Mouse (Mus musculus): ENCODE results near the gene Cntn4. TPM values are rescaled to one million over a fixed set of nuclear protein-coding genes. Genes with fewer than 3 reads are reported as not detected.

Cntn4 gene
- polyA plus RNA-seq, 1 experiment from 2014 or later: 32.1 TPM

DNA sequence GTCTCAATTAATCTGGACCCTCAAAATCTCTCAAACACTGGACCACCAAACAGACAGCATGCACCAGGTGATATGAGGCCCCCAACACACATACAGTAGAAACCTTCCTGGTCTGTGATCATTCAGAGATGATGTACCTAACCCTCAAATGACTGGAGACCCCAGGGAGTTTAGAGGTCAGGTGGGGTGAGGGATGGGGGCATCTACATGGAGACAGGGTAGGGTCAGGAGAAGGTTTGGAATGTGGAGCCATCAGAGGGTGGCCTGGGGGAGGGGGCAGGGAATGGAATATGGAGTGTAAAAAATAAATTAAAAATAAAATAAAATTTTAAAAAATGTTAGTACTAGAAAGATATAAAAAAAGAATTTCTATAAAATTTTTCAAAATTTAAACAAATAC, 157.6 kb downstream of the Cntn4 start:
- no peaks in the 10 kb centered on the region for H3K27me3 ChIP-seq (replicated peaks)
- no peak overlapping the region for H3K27ac ChIP-seq
- H3K36me3 ChIP-seq (replicated peaks): no peaks in the 10 kb centered on the region
- no peak overlapping the region for H3K4me2 ChIP-seq
- ATAC-seq (replicated peaks): no peak
- no peaks in the 10 kb centered on the region for H3K9me3 ChIP-seq
- no peak overlapping the region for H3K4me3 ChIP-seq
- no peak overlapping the region for H3K9ac ChIP-seq
- no peaks in the 10 kb centered on the region for H3K4me1 ChIP-seq

DNA sequence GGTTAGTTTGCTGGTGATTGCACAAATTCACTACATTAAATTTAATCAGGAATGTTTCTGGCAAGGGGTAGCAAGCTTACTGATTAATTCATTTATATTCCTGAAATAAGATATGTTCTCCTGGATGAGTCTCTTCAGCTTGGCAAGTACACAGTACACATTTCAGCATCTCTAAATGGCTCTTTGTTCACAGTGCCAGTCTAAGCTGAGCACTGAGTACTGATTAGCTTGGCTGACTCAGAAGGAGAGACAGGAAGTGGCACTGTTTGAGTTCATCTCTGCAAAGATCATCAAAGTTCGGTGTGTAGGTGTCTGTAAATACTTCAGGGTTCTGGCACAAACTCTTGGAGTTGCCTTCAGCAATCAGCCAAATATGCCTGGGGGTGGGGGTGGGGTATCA, 169.8 kb downstream of the Cntn4 start:
- Histone ChIP-seq H3K27ac (no peak overlapping the region), H3K9ac (no peak overlapping the region), H3K9me3 (no peaks in the 10 kb centered on the region), H3K27me3 (replicated peaks) (no peaks in the 10 kb centered on the region), H3K4me3 (no peak overlapping the region), H3K4me1 (no peaks in the 10 kb centered on the region), H3K36me3 (replicated peaks) (no peaks in the 10 kb centered on the region), H3K4me2 (no peak overlapping the region)
- ATAC-seq (replicated peaks): peak; percentile 84
- 68% methylated on average over 1 of the region's 1 CpGs for WGBS

DNA sequence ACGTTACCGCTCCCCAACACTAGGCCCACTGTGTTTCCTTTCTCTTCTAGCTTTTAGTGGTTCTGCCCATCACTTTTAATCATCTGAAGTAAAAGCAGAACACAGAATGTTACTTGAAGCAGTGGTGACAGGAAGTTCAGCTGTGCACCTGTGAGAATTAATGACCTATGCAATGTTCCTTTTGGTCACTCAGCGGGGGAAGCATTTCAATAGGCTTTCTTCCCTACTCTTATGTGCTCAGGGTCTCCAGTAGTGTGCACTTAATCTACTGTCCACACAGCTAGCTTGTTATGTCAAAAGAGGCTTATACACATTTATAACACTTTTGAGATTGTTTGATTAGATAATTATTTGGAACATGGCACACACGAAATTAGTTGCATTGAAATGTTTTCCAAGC, 215.4 kb downstream of the Cntn4 start:
- no peak overlapping the region for H3K4me3 ChIP-seq
- 74% methylated on average over 4 of the region's 4 CpGs for WGBS

DNA sequence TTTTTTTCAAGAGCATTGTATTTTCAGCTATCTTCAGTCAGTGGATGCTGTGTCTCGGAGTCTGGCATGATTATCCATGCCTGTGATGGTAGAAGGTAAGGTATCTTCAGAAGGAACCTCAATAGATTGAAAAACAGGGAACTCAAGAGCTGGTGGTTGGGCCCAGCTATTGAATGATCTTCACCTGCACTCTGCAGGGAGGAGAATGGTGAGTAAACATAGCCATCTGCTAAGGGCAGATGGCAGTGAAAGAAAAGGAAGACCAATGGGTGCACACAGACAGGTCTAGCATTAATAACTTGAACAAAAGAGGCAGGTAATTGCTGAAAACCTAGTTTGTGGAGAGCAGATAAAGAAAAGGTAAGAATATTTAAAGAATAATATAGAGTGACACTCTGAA, 261.0 kb downstream of the Cntn4 start:
- no peak overlapping the region for H3K4me2 ChIP-seq
- H3K27me3 ChIP-seq (replicated peaks): no peaks in the 10 kb centered on the region
- no peaks in the 10 kb centered on the region for H3K9me3 ChIP-seq
- no peaks in the 10 kb centered on the region for H3K4me1 ChIP-seq
- no peak overlapping the region for H3K9ac ChIP-seq
- no peak for ATAC-seq (replicated peaks)
- no peak overlapping the region for H3K27ac ChIP-seq
- no peaks in the 10 kb centered on the region for H3K36me3 ChIP-seq (replicated peaks)
- 73% methylated on average over 1 of the region's 1 CpGs for WGBS
- H3K4me3 ChIP-seq: no peak overlapping the region

More for the DNA sequence above, 215.4 kb downstream of the Cntn4 start:
- no peak overlapping the region for H3K4me2 ChIP-seq
- no peak overlapping the region for H3K27ac ChIP-seq
- no peaks in the 10 kb centered on the region for H3K9me3 ChIP-seq
- ATAC-seq (replicated peaks): no peak
- no peaks in the 10 kb centered on the region for H3K36me3 ChIP-seq (replicated peaks)
- H3K4me1 ChIP-seq: no peaks in the 10 kb centered on the region
- H3K9ac ChIP-seq: no peak overlapping the region
- no peaks in the 10 kb centered on the region for H3K27me3 ChIP-seq (replicated peaks)

DNA sequence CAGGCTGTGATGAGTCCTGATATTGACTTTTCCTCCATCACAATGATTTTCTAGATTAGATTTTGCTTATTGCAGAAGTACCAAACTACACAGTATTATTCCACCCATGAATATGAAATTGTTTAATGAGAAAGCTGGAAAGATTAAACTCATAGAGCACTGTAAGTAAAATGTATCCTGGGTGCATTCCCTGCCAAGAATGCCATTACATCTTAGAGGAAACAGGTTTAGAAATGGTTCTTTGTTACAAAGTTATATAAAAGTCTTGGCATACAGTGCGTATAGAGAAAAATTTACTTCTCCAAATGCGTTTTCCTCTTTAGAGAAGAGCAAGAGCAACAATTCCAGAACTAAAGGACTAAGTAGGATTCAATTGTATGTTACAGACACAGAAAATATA, 261.8 kb downstream of the Cntn4 start:
- H3K4me1 ChIP-seq: no peaks in the 10 kb centered on the region
- H3K9ac ChIP-seq: no peak overlapping the region
- ATAC-seq (replicated peaks): no peak
- H3K36me3 ChIP-seq (replicated peaks): no peaks in the 10 kb centered on the region
- H3K27ac ChIP-seq: no peak overlapping the region
- no peaks in the 10 kb centered on the region for H3K9me3 ChIP-seq
- H3K4me2 ChIP-seq: no peak overlapping the region
- 83% methylated on average over 2 of the region's 2 CpGs for WGBS
- H3K27me3 ChIP-seq (replicated peaks): no peaks in the 10 kb centered on the region
- H3K4me3 ChIP-seq: no peak overlapping the region

DNA sequence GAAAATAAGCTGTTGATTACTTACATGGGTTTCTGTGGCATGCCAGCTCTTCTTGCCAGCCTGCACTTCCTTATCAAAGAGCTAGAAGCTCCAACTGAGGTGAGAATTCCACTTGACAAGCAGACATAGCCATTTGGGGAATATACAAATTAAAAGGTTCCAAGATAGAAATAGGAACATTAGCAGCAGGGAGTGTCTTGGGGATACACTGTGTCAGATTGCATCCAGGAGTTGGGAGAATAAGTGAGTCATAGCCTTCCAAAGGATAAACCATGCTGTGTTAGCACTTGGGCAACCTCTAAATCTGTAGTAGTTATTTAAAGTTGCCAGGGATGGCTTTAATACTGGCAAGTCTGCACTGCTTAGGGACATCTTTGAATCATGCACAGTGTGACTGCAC, 263.1 kb downstream of the Cntn4 start:
- no peak overlapping the region for H3K27ac ChIP-seq
- ATAC-seq (replicated peaks): no peak
- no peaks in the 10 kb centered on the region for H3K27me3 ChIP-seq (replicated peaks)
- H3K9ac ChIP-seq: no peak overlapping the region
- H3K4me3 ChIP-seq: no peak overlapping the region
- no peak overlapping the region for H3K4me2 ChIP-seq
- H3K4me1 ChIP-seq: no peaks in the 10 kb centered on the region
- H3K9me3 ChIP-seq: no peaks in the 10 kb centered on the region
- H3K36me3 ChIP-seq (replicated peaks): no peaks in the 10 kb centered on the region

DNA sequence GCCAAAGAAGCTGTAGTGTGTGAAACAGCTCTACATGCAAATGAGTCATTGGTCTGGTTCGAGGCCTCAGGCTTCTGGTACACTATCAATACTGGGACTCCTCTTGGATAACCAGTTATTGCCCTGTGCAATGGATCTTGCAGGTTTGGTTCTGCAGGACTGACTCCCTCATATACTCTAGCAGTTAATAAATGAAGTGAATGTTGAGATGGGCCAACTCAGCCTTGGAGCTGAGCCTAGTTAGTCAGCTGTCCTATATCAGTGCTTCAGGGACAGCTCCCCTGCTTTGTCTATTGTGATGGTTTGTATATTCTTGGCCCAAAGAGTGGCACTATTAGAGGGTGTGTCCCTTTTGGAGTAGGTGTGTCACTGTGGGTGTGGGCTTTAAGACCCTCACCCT, 314.0 kb downstream of the Cntn4 start:
- no peak overlapping the region for H3K4me2 ChIP-seq
- ATAC-seq (replicated peaks): no peak
- 84% methylated on average over 1 of the region's 1 CpGs for WGBS
- no peak overlapping the region for H3K9ac ChIP-seq
- H3K27ac ChIP-seq: no peak overlapping the region
- no peaks in the 10 kb centered on the region for H3K27me3 ChIP-seq (replicated peaks)
- no peak overlapping the region for H3K4me3 ChIP-seq
- no peaks in the 10 kb centered on the region for H3K36me3 ChIP-seq (replicated peaks)
- H3K9me3 ChIP-seq: no peaks in the 10 kb centered on the region
- no peaks in the 10 kb centered on the region for H3K4me1 ChIP-seq

DNA sequence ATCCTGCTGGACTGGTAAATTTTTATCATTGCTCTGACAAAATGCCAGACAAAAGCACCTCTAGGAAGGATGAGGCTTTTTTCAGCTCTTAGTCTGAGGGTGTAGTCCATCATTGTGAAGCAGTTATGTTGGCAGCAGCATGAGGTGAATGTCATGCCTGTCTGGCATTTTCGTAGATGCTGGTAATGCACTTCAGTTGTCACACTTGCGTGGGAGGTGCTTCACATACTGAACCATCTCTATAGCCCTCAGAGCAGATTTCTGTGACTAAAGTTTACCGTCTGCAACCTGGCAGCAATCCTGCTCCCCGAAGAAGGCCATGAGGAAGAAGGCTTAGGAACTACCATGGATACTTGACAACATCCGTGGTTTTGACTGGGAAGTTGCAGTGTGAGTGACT, 335.6 kb downstream of the Cntn4 start:
- Histone ChIP-seq H3K9ac (no peak overlapping the region), H3K4me3 (no peak overlapping the region), H3K9me3 (no peaks in the 10 kb centered on the region), H3K4me2 (no peak overlapping the region), H3K27ac (no peak overlapping the region), H3K4me1 (no peaks in the 10 kb centered on the region), H3K27me3 (replicated peaks) (no peaks in the 10 kb centered on the region), H3K36me3 (replicated peaks) (no peaks in the 10 kb centered on the region)
- ATAC-seq (replicated peaks): no peak
- 80% methylated on average over 5 of the region's 5 CpGs for WGBS

DNA sequence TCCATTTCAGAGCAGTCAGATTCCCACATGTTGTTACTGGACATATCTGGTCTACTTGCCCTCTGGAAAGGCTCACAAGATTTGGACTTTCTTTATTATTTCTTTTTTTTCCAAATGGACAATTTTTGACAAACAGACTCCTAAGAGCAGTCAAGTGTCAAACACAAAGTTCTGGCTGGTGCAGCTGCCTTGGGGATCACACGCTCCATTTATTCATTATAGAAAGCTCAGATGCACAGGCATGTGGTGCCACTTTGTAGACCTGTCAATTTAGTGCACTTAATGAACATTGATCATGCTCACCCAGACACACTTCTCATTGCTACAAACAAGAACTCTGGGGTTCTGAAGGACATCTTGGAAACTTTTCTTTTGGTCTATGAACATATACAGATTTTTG, 337.7 kb downstream of the Cntn4 start:
- no peaks in the 10 kb centered on the region for H3K36me3 ChIP-seq (replicated peaks)
- no peaks in the 10 kb centered on the region for H3K4me1 ChIP-seq
- no peak overlapping the region for H3K9ac ChIP-seq
- ATAC-seq (replicated peaks): no peak
- no peaks in the 10 kb centered on the region for H3K27me3 ChIP-seq (replicated peaks)
- WGBS: 70% methylated on average over 1 of the region's 1 CpGs
- no peak overlapping the region for H3K4me2 ChIP-seq
- no peaks in the 10 kb centered on the region for H3K9me3 ChIP-seq
- no peak overlapping the region for H3K4me3 ChIP-seq
- H3K27ac ChIP-seq: no peak overlapping the region

DNA sequence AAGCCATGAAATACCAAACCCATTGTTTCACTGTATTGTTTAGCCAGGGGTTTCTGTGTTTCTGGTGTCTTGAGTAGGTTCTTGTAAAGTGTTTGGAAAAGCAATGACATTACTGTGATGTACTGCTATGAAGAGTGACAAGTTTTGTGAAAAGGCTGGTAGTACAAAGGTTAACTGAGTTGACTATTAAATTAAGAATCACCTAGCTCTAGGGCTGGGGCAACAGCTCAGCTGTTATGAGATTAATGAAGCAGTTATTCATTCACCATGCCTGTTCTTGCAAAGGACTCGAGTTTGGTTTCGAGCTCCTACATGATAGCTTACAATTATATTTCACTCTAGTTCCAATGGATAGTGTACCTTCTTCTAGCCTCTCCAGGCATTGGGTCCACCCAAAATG, 371.4 kb downstream of the Cntn4 start:
- Histone ChIP-seq H3K27me3 (replicated peaks) (no peaks in the 10 kb centered on the region), H3K9ac (no peak overlapping the region), H3K9me3 (no peaks in the 10 kb centered on the region), H3K4me2 (no peak overlapping the region), H3K4me1 (no peaks in the 10 kb centered on the region), H3K36me3 (replicated peaks) (no peaks in the 10 kb centered on the region), H3K27ac (no peak overlapping the region), H3K4me3 (no peak overlapping the region)
- 83% methylated on average over 2 of the region's 2 CpGs for WGBS
- ATAC-seq (replicated peaks): no peak

DNA sequence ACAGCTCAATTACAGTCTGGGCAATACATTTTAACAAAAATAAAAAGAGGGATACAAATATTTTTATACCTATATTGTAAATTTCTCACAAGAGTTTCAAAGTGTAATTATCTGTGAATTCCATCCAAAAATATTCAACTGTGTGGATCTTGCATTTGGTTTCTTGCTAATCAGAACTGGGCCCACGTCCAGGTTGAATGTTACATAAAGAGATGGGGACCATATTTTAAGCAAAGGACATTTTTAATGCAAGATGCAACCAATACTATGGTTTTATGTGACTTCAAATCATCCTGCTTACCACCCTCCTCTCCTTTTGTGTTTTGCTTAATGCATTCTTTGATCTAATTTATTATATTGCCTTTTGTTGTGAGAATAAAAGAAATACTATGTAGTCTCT, 378.7 kb downstream of the Cntn4 start:
- Histone ChIP-seq H3K9me3 (no peaks in the 10 kb centered on the region), H3K27me3 (replicated peaks) (no peaks in the 10 kb centered on the region), H3K4me3 (no peak overlapping the region), H3K4me1 (no peaks in the 10 kb centered on the region), H3K4me2 (no peak overlapping the region), H3K36me3 (replicated peaks) (no peaks in the 10 kb centered on the region), H3K9ac (no peak overlapping the region), H3K27ac (no peak overlapping the region)
- ATAC-seq (replicated peaks): no peak
- WGBS: 78% methylated on average over 1 of the region's 1 CpGs

DNA sequence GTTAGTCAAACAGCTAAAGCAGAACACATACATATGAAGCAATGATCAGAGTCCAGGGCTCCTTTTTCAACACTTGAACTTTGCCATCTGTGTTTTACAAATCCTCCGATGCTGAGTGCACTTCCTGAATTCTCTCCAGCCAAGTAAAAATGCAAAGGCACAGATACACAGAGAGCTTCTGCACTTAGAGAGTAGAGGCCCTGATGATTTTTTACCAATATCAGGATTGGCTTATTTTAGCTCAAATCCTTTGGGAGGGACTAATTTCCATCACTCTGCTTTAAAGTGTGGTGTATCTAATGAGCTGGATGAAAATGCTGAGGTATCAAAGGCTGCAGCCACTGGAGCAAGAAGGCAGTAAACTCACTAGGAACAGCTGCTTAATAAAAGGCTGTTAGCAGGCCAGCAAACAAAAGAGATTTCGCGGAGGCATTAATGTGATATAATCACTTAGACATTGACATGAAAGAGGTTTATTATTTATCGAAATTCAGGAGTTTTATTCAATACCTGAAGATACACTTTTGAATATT, 400.7 kb downstream of the Cntn4 start:
- ATAC-seq (replicated peaks): peak; percentile 66
- Histone ChIP-seq H3K4me1 (peaks cover 4% of the 10 kb centered on the region), H3K4me3 (no peak overlapping the region), H3K27me3 (replicated peaks) (no peaks in the 10 kb centered on the region), H3K9me3 (no peaks in the 10 kb centered on the region), H3K27ac (0 out of 2 replicates have a peak overlapping the region, but pooled peaks have one; percentile 45), H3K9ac (peak overlapping the region; percentile 17; the same call in 1 of the 2 replicates), H3K4me2 (no peak overlapping the region), H3K36me3 (replicated peaks) (no peaks in the 10 kb centered on the region)
- 11% methylated on average over 4 of the region's 4 CpGs for WGBS

DNA sequence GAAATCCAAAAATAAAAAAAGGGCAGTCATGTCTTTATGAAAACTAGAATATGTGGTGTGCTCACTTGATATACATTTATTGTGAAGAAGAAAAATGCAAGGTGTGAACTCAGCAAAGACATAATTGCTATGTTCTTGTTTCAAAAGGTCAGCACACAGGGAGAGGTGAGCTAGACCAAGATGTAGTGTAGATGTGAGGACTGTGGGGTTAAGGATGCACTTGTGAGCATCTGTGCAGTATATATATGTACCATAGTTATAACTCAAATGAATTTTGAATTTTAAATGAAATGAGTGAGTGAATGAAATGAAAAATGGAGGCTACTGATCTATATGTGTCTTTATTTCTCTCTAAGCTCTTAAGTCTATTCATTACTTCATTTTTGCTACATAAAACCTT, 401.2 kb downstream of the Cntn4 start:
- no peak overlapping the region for H3K27ac ChIP-seq
- peaks cover 4% of the 10 kb centered on the region for H3K4me1 ChIP-seq
- no peaks in the 10 kb centered on the region for H3K36me3 ChIP-seq (replicated peaks)
- H3K4me3 ChIP-seq: no peak overlapping the region
- H3K4me2 ChIP-seq: no peak overlapping the region
- no peak for ATAC-seq (replicated peaks)
- no peak overlapping the region for H3K9ac ChIP-seq
- H3K27me3 ChIP-seq (replicated peaks): no peaks in the 10 kb centered on the region
- no peaks in the 10 kb centered on the region for H3K9me3 ChIP-seq

DNA sequence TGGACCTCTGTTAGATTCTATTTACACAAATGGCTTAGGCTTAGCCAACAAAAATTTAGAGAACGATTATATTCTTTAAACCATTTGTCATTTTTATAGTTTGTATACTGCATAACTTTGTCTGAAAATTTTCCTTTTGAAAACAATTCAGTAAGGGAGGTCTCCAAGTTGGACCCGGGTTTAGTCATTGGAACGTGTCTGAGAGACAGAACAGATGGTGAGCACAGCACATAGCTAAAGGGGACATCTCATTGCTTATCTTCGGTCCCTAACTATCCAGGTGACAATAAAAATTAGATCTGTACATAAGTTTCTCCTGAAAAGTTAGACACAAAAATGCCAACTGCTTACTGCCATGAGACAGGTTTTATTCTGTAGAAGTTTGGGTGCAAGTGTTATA, 420.4 kb downstream of the Cntn4 start:
- Histone ChIP-seq H3K27me3 (replicated peaks) (no peaks in the 10 kb centered on the region), H3K36me3 (replicated peaks) (no peaks in the 10 kb centered on the region), H3K9ac (no peak overlapping the region), H3K27ac (no peak overlapping the region), H3K4me3 (no peak overlapping the region), H3K4me2 (no peak overlapping the region), H3K9me3 (no peaks in the 10 kb centered on the region), H3K4me1 (no peaks in the 10 kb centered on the region)
- 90% methylated on average over 4 of the region's 4 CpGs for WGBS
- ATAC-seq (replicated peaks): no peak

Data from midbrain, embryonic 15.5 days (tissue).